Mouse (Mus musculus): ENCODE measurements around the gene Sh3bp5. TPM values are rescaled to one million over a fixed set of nuclear protein-coding genes. Genes with fewer than 3 reads are reported as not detected.
"Not testable (repeated sequence)": the region's sequence is repeated elsewhere in the genome, so short reads cannot be mapped to it uniquely, and the experiment has no call there.

The Sh3bp5 gene
- polyA plus RNA-seq (2014; fragmentation: Nextera tagmentation; extraction: Ambion mirVana): 10.6 and 10.7 TPM in 2 replicates

DNA sequence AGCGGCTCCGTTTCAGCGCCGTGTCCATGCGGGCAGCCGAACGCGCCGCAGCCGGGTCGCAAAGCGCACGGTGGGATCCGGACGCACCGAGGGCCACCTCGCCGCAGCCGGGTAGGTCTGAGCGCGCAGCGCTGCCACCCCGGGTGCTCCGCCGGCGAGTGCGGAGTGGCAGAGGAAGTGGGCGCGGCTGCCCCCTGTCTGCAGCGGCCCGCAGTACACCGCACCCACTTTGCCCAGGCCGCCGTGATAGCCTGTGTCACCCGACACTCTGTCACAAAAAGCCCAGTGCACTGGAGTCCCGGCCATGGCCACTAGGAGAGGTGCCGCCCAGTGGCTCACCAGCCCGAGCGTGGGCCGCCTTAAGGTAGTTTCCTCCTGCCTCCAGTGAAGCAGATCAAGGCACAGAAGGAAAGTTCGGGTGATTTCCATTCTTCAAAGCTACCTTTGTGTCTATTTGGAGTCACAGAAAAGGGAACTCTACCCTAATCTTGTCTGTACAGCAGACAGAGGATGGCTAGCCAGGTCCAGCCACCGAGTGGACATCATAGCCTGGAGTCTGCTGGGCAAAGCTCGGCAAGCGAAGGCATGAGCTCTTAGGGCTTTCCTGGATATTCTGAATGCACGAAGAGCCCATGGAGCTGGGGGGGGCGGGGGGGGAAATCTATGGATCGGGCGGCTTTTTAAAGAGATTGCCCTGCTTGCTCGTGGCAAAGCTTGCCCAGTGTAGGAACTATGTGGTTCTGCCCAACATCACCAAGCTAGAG is at the start of gene Sh3bp5:
Gene Sh3bp5, minus strand, starts transcription at position 149 of the 764 bp plus-strand sequence.
- ATAC-seq (replicated peaks; ENCODE audit: low FRiP score, low TSS enrichment, low read depth): peak; percentile 93
- no peaks in the 10 kb centered on the region for H3K36me3 ChIP-seq (ENCODE audit: control insufficient read depth, insufficient read depth, low read length)
- H3K9ac ChIP-seq (ENCODE audit: low read length): peak within 1 kb of the TSS; percentile 78
- H3K4me1 ChIP-seq (replicated peaks; ENCODE audit: control insufficient read depth, insufficient read depth, low read length): peaks cover 13% of the 10 kb centered on the region
- no peaks in the 10 kb centered on the region for H3K27me3 ChIP-seq (replicated peaks; ENCODE audit: control insufficient read depth, insufficient read depth, low read length)
- H3K9me3 ChIP-seq (ENCODE audit: control insufficient read depth, low read length): no peaks in the 10 kb centered on the region
- H3K27ac ChIP-seq (ENCODE audit: low read depth): peak within 1 kb of the TSS; percentile 33; the same call in 1 of the 2 replicates
- peak within 1 kb of the TSS; percentile 98 for H3K4me2 ChIP-seq (ENCODE audit: low read length)
- WGBS: 9% methylated on average over 49 of the region's 49 CpGs
- DNase-seq (ENCODE audit: low spot score): peak; percentile 94
- peak within 1 kb of the TSS; percentile 80 for H3K4me3 ChIP-seq (ENCODE audit: low read depth, low read length)

DNA sequence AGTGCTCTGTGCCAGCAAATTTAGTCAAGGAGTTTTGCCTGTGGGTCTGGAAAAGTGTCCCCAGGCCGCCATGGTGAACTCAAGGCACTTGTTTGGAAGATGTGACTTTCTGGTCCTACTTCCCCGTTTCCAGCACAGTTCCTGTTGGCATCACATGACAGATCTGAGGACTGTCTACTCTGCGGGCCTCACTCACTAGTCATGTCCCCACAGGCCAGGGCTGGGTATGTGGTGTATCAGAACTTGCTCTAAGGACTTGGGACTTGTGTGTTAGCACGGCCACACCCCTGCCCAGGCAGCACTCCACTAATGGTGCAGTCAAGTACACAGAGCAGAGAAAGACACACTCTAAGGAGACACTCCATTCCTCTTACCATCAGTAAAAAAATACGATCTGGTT is 46.5 kb upstream of the Sh3bp5 start:
- no peak overlapping the region for H3K4me2 ChIP-seq (ENCODE audit: low read length)
- ATAC-seq (replicated peaks; ENCODE audit: low FRiP score, low TSS enrichment, low read depth): no peak
- WGBS: 93% methylated on average over 5 of the region's 5 CpGs
- no peak overlapping the region for H3K27ac ChIP-seq (ENCODE audit: low read depth)
- no peaks in the 10 kb centered on the region for H3K4me1 ChIP-seq (replicated peaks; ENCODE audit: control insufficient read depth, insufficient read depth, low read length)
- DNase-seq (ENCODE audit: low spot score): no peak
- H3K27me3 ChIP-seq (replicated peaks; ENCODE audit: control insufficient read depth, insufficient read depth, low read length): no peaks in the 10 kb centered on the region
- peaks cover 96% of the 10 kb centered on the region for H3K36me3 ChIP-seq (ENCODE audit: control insufficient read depth, insufficient read depth, low read length)
- H3K9ac ChIP-seq (ENCODE audit: low read length): no peak overlapping the region
- H3K4me3 ChIP-seq (ENCODE audit: low read depth, low read length): no peak overlapping the region
- no peaks in the 10 kb centered on the region for H3K9me3 ChIP-seq (ENCODE audit: control insufficient read depth, low read length)

DNA sequence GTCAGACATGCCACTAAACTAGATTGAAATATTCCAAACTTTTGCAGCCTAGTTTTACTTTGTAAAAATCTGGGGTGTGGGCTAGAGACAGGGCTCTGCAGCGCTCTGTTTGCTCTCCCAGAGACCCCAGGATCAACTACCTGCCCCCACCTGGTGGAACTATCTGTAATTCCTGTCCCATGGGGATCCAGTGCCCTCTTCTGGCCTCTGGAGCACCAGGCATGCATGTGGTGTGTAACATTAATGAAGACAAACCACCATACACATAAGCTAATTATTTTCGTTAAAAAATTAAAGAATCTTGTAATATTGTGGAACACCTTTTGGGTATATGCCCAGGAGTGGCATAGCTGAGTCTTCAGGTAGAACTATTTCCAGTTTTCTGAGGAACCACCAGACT is 37.4 kb upstream of the Sh3bp5 start:
- Histone ChIP-seq H3K4me3 (ENCODE audit: low read depth, low read length) (no peak overlapping the region), H3K36me3 (ENCODE audit: control insufficient read depth, insufficient read depth, low read length) (peaks cover 6% of the 10 kb centered on the region), H3K27me3 (replicated peaks; ENCODE audit: control insufficient read depth, insufficient read depth, low read length) (no peaks in the 10 kb centered on the region), H3K4me1 (replicated peaks; ENCODE audit: control insufficient read depth, insufficient read depth, low read length) (no peaks in the 10 kb centered on the region), H3K9ac (ENCODE audit: low read length) (no peak overlapping the region), H3K27ac (ENCODE audit: low read depth) (no peak overlapping the region), H3K9me3 (ENCODE audit: control insufficient read depth, low read length) (no peaks in the 10 kb centered on the region), H3K4me2 (ENCODE audit: low read length) (no peak overlapping the region)
- WGBS: 75% methylated on average over 2 of the region's 2 CpGs
- DNase-seq (ENCODE audit: low spot score) (no peak), ATAC-seq (replicated peaks; ENCODE audit: low FRiP score, low TSS enrichment, low read depth) (no peak)

DNA sequence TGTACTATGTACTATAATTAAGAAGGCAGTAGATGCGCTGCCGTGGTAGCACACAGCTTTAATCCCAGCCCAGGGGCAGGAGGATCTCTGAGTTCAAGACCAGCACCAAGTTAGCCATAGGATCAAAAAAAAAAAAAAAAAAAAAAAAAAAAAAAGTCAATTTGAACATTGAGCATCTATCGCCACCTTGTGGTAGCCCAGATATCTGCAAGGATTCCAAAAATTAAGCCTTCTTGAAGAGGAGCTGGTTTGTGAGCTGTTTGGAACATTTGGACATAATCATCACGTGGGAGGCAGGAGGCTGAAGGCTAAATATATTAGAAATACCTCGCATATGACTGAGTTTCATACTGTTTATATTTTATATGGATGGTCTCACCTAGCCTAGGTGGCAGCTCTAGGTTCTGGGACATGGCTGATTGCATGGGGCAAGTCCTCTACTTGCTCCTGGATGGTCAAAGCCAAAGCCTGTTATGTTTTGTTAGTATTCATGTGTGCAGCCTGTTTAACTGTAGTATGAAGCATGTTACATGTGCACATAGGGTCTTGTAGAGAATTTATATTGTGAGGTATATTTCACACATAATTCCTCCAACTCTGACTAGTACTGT is 36.7 kb upstream of the Sh3bp5 start:
- WGBS: 5% methylated on average over 5 of the region's 5 CpGs
- Histone ChIP-seq H3K27ac (ENCODE audit: low read depth) (no peak overlapping the region), H3K36me3 (ENCODE audit: control insufficient read depth, insufficient read depth, low read length) (no peaks in the 10 kb centered on the region), H3K4me2 (ENCODE audit: low read length) (no peak overlapping the region), H3K9me3 (ENCODE audit: control insufficient read depth, low read length) (no peaks in the 10 kb centered on the region), H3K4me1 (replicated peaks; ENCODE audit: control insufficient read depth, insufficient read depth, low read length) (no peaks in the 10 kb centered on the region), H3K9ac (ENCODE audit: low read length) (no peak overlapping the region), H3K27me3 (replicated peaks; ENCODE audit: control insufficient read depth, insufficient read depth, low read length) (no peaks in the 10 kb centered on the region), H3K4me3 (ENCODE audit: low read depth, low read length) (no peak overlapping the region)
- DNase-seq (ENCODE audit: low spot score): peak; percentile 73
- 0 out of 2 replicates have a peak, but pooled peaks have one; percentile 27 for ATAC-seq (replicated peaks; ENCODE audit: low FRiP score, low TSS enrichment, low read depth)

DNA sequence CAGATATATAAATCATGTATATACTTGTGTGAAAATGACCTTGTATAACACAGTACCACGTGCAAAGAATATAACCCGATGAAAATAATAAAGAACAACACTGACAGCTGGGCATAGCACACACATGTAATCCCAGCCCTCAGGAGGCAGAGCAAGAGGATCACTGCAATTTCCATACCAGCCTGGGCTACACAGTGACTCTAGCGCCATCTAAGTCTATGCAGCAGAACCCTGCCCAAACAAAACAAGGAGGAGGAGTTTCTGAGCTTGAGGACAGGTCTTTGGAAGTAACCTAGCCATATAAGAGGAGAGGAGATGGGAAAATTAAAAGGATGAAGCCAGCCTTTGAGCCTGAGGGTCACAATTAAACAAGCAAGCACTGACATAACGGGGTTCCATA is 33.8 kb upstream of the Sh3bp5 start:
- no peak for ATAC-seq (replicated peaks; ENCODE audit: low FRiP score, low TSS enrichment, low read depth)
- no peaks in the 10 kb centered on the region for H3K4me1 ChIP-seq (replicated peaks; ENCODE audit: control insufficient read depth, insufficient read depth, low read length)
- H3K36me3 ChIP-seq (ENCODE audit: control insufficient read depth, insufficient read depth, low read length): no peaks in the 10 kb centered on the region
- H3K4me3 ChIP-seq (ENCODE audit: low read depth, low read length): no peak overlapping the region
- H3K4me2 ChIP-seq (ENCODE audit: low read length): no peak overlapping the region
- no peak overlapping the region for H3K27ac ChIP-seq (ENCODE audit: low read depth)
- H3K27me3 ChIP-seq (replicated peaks; ENCODE audit: control insufficient read depth, insufficient read depth, low read length): no peaks in the 10 kb centered on the region
- H3K9ac ChIP-seq (ENCODE audit: low read length): no peak overlapping the region
- no peak for DNase-seq (ENCODE audit: low spot score)
- no peaks in the 10 kb centered on the region for H3K9me3 ChIP-seq (ENCODE audit: control insufficient read depth, low read length)
- 54% methylated on average over 4 of the region's 4 CpGs for WGBS

DNA sequence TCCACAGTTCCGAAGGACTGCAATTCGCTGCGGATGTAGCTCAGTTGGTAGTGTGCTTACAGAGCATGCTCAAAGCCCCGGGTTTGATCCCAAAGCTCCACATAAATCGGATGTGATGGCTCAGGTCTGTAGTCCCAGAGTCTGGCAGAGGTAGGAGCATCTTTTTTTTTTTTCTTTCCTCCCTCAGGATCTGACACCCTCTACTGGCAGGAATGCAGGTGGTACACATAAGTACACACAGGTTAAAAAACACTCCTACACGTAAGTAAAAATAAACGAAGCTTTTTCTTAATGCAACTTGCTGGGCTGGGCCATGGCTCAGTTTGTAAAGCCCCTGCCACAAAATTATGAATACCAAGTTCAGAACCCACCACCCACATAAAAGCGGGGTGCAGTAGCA is 28.3 kb upstream of the Sh3bp5 start:
- 53% methylated on average over 8 of the region's 8 CpGs for WGBS
- H3K9ac ChIP-seq (ENCODE audit: low read length): no peak overlapping the region
- DNase-seq (ENCODE audit: low spot score): no peak
- H3K9me3 ChIP-seq (ENCODE audit: control insufficient read depth, low read length): no peaks in the 10 kb centered on the region
- no peaks in the 10 kb centered on the region; the same call in 1 of the 2 replicates for H3K4me1 ChIP-seq (replicated peaks; ENCODE audit: control insufficient read depth, insufficient read depth, low read length)
- no peaks in the 10 kb centered on the region for H3K27me3 ChIP-seq (replicated peaks; ENCODE audit: control insufficient read depth, insufficient read depth, low read length)
- no peaks in the 10 kb centered on the region for H3K36me3 ChIP-seq (ENCODE audit: control insufficient read depth, insufficient read depth, low read length)
- H3K4me2 ChIP-seq (ENCODE audit: low read length): no peak overlapping the region
- ATAC-seq (replicated peaks; ENCODE audit: low FRiP score, low TSS enrichment, low read depth): no peak
- no peak overlapping the region for H3K27ac ChIP-seq (ENCODE audit: low read depth)
- H3K4me3 ChIP-seq (ENCODE audit: low read depth, low read length): no peak overlapping the region

DNA sequence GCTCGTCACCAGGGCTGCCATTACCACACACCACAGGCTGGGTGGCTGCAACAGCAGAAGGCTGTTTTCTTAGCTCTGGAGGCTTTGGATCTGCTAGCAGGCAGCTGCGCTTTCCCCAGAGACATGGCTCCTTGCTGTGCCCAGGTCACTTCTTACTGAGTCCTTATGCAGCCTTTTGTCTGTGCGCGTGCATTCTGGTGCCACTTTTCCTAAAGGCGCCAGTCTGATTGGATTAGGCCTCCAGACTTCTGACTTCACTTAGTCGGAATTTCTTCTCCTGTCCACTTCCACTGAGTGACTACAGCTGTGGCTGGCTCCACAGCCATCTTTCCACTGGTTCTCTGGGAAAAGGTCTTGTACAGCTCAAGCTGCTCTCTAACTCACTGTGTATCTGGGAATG is 27.0 kb upstream of the Sh3bp5 start:
- Histone ChIP-seq H3K9ac (ENCODE audit: low read length) (no peak overlapping the region), H3K27me3 (replicated peaks; ENCODE audit: control insufficient read depth, insufficient read depth, low read length) (no peaks in the 10 kb centered on the region), H3K4me3 (ENCODE audit: low read depth, low read length) (no peak overlapping the region), H3K9me3 (ENCODE audit: control insufficient read depth, low read length) (no peaks in the 10 kb centered on the region), H3K4me1 (replicated peaks; ENCODE audit: control insufficient read depth, insufficient read depth, low read length) (no peaks in the 10 kb centered on the region; the same call in 1 of the 2 replicates), H3K27ac (ENCODE audit: low read depth) (peak overlapping the region; percentile 39), H3K4me2 (ENCODE audit: low read length) (no peak overlapping the region), H3K36me3 (ENCODE audit: control insufficient read depth, insufficient read depth, low read length) (no peaks in the 10 kb centered on the region)
- 64% methylated on average over 6 of the region's 6 CpGs for WGBS
- ATAC-seq (replicated peaks; ENCODE audit: low FRiP score, low TSS enrichment, low read depth) (0 out of 2 replicates have a peak, but pooled peaks have one; percentile 21), DNase-seq (ENCODE audit: low spot score) (no peak)

DNA sequence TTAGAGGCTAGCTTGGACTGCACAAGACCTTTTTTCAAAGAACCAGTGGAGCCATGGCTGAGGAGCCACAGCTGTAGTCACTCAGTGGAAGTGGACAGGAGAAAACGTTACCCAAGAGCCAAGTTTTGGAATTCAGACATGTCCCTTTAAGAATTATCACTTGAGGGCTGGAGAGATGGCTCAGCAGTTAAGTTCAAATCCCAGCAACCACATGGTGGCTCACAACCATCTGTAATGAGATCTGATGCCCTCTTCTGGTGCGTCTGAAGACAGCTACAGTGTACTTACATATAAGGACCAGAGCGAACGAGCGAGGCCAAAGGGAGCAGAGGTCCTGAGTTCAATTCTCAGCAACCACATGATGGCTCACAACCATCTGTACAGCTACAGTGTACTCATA is 26.3 kb upstream of the Sh3bp5 start:
- H3K27ac ChIP-seq (ENCODE audit: low read depth); H3K4me3 ChIP-seq (ENCODE audit: low read depth, low read length); H3K4me2 ChIP-seq (ENCODE audit: low read length); H3K36me3 ChIP-seq (ENCODE audit: control insufficient read depth, insufficient read depth, low read length); H3K9me3 ChIP-seq (ENCODE audit: control insufficient read depth, low read length); ATAC-seq (replicated peaks; ENCODE audit: low FRiP score, low TSS enrichment, low read depth); H3K9ac ChIP-seq (ENCODE audit: low read length); H3K27me3 ChIP-seq (replicated peaks; ENCODE audit: control insufficient read depth, insufficient read depth, low read length); H3K4me1 ChIP-seq (replicated peaks; ENCODE audit: control insufficient read depth, insufficient read depth, low read length); DNase-seq (ENCODE audit: low spot score): not testable (repeated sequence)
- WGBS: 72% methylated on average over 5 of the region's 5 CpGs

Measured in intestine, embryonic 14.5 days (tissue).